Mouse (Mus musculus) A20 (cell line): ENCODE data around the gene F13a1.

Experiments
- DNase-seq: peaks from one replicate; pipeline ENCODE4 v3.0.0-alpha.2; 2011; ENCODE audit warnings: low read depth, low spot score

Gene F13a1

DNA sequence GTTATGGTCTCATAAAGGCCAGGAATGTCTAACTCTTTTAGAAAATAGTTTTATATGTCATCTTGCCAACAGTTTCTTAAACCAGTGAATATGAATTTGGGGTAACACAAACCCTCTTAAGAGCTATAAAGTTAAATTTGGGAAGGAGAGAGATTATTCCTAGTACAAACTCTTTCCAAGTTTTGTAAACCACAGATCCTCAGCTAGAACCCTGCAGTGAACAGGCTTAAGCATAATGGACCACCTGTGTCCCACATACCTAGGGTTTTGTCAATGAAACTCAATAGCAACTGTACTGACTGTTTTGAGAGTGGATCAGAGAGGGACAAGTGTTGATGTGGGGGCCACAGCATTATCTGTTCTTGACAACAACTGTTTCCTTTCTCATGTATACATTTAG lies 96.4 kb downstream of the F13a1 start:
- no peak for DNase-seq

DNA sequence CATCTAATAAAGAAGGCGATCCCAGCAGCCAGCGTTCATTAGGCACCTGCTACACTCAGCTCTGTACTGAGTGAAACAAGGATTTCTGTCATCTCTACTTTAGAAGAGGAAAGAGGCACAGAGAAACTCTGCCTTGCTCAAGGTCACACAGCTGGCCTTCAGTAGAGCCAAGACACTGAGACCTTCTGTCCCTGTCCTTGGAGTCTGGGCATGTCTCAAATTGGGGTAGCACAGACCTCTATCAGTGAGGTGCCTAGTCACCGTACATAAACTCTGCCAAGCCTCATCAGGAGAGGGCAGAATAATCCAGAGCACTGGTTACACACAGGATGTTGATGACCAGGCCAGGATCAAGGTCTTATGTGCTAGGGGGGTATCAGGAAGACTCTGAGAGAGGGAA lies 108.2 kb downstream of the F13a1 start:
- no peak for DNase-seq

DNA sequence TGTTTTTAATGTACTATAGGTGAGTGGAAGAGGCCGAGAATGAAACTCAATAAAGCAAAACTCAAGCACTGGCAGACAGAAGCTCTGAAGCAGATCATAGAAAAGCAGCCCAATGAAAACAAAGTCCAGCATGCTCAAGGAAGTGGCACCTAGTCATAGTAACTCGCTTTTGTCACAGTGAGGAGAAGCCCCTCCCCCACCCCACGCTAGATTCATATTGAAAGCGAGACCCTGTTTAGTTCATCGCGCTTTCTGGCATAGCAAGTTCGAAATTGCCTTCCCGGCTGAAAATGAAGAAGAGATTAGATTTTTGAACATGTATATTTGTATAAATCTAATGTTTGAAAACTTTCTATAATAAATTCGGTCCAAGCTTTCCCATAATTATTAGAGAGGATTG lies 118.0 kb downstream of the F13a1 start:
- DNase-seq: peak; percentile 28

DNA sequence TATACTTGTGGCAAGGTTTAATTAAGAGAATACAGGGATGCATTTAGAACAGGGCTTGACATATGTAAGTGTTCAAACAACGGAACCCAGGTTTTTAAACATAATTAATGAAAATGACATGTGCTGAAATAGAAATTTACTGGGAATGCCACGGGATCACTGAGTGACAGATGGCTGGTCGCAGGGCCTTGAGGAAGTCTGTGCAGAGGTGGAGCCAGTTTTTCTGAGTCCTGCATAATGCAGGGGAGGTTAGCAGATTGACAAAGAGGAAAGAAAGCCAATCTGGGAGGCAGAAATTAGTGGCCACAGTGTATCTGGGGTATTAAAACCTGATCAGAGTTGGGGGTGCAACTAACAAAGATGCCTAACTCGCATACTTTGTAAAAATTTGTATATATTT lies 130.3 kb downstream of the F13a1 start:
- no peak for DNase-seq

DNA sequence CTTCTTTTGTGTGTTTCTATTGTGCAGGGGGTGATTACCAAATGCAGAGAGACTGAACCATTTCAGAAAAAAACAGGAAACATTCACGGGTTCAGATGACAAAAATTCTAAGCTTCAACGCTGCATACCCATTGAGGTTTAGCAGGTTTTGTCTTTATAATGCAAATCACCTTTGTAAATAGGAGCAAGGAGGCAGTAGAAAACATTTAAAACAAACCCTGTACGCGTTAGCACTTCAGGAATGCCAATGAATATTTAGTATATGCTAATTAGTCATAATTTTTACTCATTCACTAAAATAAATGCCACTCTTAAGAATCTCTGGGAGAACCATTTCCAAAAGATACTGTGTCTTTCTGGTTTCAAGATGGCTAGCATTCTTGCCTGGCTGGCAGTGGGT lies 146.2 kb downstream of the F13a1 start:
- DNase-seq: no peak

DNA sequence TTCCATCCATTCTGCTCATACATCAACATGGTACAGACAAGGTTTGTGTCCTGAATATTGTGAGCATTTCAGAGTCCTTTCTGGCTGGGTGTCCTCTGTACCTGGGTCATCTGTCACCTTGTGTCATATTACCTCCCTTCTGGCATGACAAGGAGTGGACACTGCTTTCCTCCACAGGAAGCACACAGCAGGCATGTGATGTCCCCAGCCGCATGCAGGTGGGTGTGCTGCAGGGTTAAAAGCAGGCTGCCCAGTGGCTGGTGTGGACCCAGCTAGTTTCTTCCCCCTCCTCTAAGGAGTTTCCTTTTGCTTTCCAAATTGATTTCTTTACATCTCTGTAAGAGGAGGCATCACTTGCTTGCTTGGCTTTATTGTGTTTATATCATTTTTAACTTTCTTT lies 146.6 kb downstream of the F13a1 start:
- DNase-seq: no peak

DNA sequence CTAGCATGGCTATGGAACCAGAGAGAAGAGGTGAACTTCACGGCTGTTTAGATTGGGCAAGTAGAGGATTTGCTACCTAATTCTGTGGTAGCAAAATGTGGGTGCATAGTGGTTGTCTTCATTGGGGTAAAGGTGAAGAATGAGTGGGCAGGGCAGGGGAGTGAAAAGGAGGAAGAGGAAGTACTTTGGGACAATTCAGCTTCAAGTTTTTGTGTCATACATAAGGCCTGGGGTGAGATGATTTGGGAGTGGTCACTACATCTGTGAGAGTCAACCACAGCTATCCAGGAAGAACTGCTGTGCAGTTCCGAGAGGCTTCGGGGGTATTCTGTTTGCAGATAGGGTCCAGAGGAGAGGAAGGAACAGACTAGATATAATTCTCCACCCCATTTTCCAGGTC lies 148.4 kb downstream of the F13a1 start:
- no peak for DNase-seq

DNA sequence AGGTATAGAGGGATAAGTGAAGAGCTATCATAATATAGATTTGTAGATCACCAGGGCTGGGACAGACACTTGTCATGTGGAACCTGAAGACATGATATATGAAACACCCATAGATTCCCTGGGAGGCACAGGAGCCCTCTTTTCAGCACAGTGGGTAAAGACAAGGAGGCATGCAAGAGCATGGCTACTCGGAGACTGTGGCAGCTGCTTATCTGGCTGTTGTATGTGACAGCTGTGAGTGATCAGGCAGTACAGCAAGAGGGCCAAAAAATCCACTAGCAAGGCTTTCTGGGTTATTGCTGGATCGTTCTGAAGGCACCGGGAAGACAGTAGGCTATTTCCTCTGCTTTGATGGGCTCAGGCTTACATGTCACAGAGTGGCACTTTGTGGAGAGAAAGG lies 149.0 kb downstream of the F13a1 start:
- no peak for DNase-seq

DNA sequence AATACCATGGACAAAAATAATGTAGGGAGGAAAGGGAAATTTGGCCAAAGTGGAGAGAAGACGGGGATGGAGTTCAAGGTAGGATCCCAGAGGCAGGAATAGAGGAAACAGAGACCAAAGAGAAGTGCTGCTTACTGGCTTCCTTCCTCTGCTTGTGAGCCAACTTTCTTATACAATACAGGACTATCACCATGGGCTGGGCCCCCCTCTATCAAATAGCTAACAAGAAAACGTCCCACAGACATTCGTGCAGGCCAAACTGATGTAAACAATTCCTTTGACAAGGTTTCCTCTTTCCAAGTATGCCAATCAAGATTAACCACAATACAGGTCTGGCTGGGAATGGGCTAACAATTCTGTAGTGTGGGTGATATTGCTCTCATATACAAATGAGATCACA lies 154.0 kb downstream of the F13a1 start:
- no peak for DNase-seq

DNA sequence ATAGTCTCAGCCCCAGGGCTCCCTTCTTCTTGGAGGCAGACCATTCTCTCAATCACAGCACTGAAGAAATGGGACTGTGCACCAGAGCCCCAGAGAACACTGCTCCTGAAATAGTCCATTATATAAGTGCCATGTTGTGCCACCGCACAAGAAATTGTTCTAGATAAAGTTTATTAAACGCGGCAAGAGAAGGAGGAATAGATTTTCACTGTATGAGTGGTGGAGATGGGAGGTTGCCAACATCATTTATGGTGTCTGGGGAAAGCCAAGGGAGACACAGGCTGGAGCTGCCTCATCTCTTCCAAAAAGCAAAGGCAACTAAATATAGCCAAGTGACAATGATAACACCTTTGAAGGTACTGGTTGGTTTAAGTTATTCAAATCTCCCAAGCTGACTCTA lies 156.3 kb downstream of the F13a1 start:
- DNase-seq: no peak

DNA sequence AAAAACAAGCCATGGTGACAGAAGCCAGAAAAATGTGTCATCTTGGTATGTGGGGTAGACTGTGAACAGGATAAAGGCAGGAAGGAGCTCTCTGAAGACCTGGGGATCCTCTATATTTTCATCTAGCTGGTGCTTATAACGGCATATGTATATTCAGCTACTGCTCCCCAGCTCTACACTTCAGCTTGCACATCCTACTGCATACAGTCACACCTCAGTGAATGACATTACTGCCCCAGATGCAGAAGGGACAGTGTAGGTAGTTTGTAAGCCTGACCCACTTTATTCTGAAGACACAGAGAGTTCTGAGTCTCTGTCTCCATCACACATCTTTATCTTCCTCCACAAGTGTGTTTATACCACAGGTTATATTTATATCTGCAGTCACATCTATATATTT lies 157.8 kb downstream of the F13a1 start:
- DNase-seq: no peak

DNA sequence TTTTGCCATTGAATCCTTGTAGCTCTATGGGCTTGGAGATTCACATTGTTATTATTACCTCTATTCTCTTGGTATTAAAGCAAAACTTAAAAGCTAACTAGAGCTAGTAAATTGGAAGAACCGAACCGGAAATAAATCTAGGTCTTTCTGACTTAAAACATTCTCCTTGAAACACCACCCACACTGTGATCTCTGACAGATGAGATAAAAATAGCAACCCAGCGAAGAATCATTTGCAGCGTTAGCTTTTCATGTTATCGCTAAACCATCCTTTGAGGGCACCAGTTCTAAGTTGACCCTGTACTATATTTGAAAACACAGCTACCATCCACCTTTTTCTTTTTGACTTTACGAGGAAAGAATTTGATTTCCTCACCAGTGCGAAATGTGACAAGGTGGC lies 164.1 kb downstream of the F13a1 start:
- DNase-seq: no peak

DNA sequence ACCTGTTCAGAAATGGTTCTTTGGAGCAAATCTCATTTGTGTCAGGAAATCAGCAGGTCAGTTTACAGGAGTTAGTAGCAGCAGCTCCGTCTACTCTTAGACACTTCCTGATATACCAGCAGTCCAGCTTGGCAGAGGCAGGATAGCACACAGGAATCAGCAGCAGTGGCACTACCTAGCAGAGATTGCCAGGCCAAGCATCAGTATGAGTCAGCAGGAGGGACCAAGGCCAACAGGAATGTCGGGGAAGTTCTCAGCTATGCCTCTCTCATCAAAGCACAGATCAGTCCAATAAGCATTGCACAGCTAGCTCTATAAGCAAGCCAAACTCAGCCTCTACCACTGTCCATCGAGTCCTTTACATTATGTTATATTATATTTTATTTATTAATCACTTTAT lies 210.9 kb downstream of the F13a1 start:
- no peak for DNase-seq
